Mouse (Mus musculus): ENCODE results near the gene Atp13a2. TPM values are rescaled to one million over a fixed set of nuclear protein-coding genes. Genes with fewer than 3 reads are reported as not detected.

Atp13a2 gene
- polyA plus RNA-seq, 1 experiment from 2014 or later, result 36.0 TPM

- H3K4me2 ChIP-seq (replicated peaks; ENCODE audit: low read depth, low read length), result no peak overlapping the region
- ATAC-seq (ENCODE audit: insufficient number of reproducible peaks, insufficient read depth, low FRiP score, low read depth), result no peak
- H3K27me3 ChIP-seq (ENCODE audit: control insufficient read depth, insufficient read depth, low read length), result no peaks in the 10 kb centered on the region
- WGBS, result 59% methylated on average over 11 of the region's 11 CpGs
- H3K27ac ChIP-seq (ENCODE audit: low read length), result peak overlapping the region; percentile 97
- no peaks in the 10 kb centered on the region for H3K9me3 ChIP-seq (ENCODE audit: control insufficient read depth, low read depth, low read length)
- peaks cover 7% of the 10 kb centered on the region; the same call in 1 of the 2 replicates for H3K36me3 ChIP-seq (ENCODE audit: control insufficient read depth, insufficient read depth, low read length)
- H3K9ac ChIP-seq (replicated peaks; ENCODE audit: low read depth, low read length), result 0 out of 2 replicates have a peak overlapping the region, but pooled peaks have one; percentile 1
- peaks cover 26% of the 10 kb centered on the region for H3K4me1 ChIP-seq (ENCODE audit: control insufficient read depth, insufficient read depth, low read length)
- no peak overlapping the region for H3K4me3 ChIP-seq (ENCODE audit: low read depth, low read length)
These were observed 34.9 kb downstream of the Atp13a2 start for GRCm38 (mm10) chr4:141021614-141021929.

GRCm38 (mm10) chr4:141024052-141024451 is 37.4 kb downstream of the Atp13a2 start:
- no peak for ATAC-seq (ENCODE audit: insufficient number of reproducible peaks, insufficient read depth, low FRiP score, low read depth)
- WGBS, result 50% methylated on average over 9 of the region's 9 CpGs
- Histone ChIP-seq H3K9ac (replicated peaks; ENCODE audit: low read depth, low read length) (no peak overlapping the region), H3K36me3 (ENCODE audit: control insufficient read depth, insufficient read depth, low read length) (peaks cover 16% of the 10 kb centered on the region), H3K27me3 (ENCODE audit: control insufficient read depth, insufficient read depth, low read length) (no peaks in the 10 kb centered on the region), H3K4me3 (ENCODE audit: low read depth, low read length) (no peak overlapping the region), H3K9me3 (ENCODE audit: control insufficient read depth, low read depth, low read length) (no peaks in the 10 kb centered on the region), H3K4me1 (ENCODE audit: control insufficient read depth, insufficient read depth, low read length) (peaks cover 26% of the 10 kb centered on the region), H3K27ac (ENCODE audit: low read length) (peak overlapping the region; percentile 21; the same call in 1 of the 2 replicates), H3K4me2 (replicated peaks; ENCODE audit: low read depth, low read length) (no peak overlapping the region)

GRCm38 (mm10) chr4:141024992-141025391 is 38.3 kb downstream of the Atp13a2 start:
- ATAC-seq (ENCODE audit: insufficient number of reproducible peaks, insufficient read depth, low FRiP score, low read depth), result no peak
- WGBS, result 75% methylated on average over 21 of the region's 27 CpGs
- Histone ChIP-seq H3K4me3 (ENCODE audit: low read depth, low read length) (no peak overlapping the region), H3K36me3 (ENCODE audit: control insufficient read depth, insufficient read depth, low read length) (peaks cover 19% of the 10 kb centered on the region), H3K4me2 (replicated peaks; ENCODE audit: low read depth, low read length) (no peak overlapping the region), H3K27ac (ENCODE audit: low read length) (no peak overlapping the region), H3K27me3 (ENCODE audit: control insufficient read depth, insufficient read depth, low read length) (no peaks in the 10 kb centered on the region), H3K9ac (replicated peaks; ENCODE audit: low read depth, low read length) (no peak overlapping the region), H3K4me1 (ENCODE audit: control insufficient read depth, insufficient read depth, low read length) (peaks cover 20% of the 10 kb centered on the region), H3K9me3 (ENCODE audit: control insufficient read depth, low read depth, low read length) (no peaks in the 10 kb centered on the region)

GRCm38 (mm10) chr4:141030541-141031206 is 44.0 kb downstream of the Atp13a2 start:
- H3K36me3 ChIP-seq (ENCODE audit: control insufficient read depth, insufficient read depth, low read length), result peaks cover 19% of the 10 kb centered on the region
- H3K9me3 ChIP-seq (ENCODE audit: control insufficient read depth, low read depth, low read length), result no peaks in the 10 kb centered on the region
- ATAC-seq (ENCODE audit: insufficient number of reproducible peaks, insufficient read depth, low FRiP score, low read depth), result no peak
- H3K4me3 ChIP-seq (ENCODE audit: low read depth, low read length), result no peak overlapping the region
- no peaks in the 10 kb centered on the region for H3K27me3 ChIP-seq (ENCODE audit: control insufficient read depth, insufficient read depth, low read length)
- H3K4me1 ChIP-seq (ENCODE audit: control insufficient read depth, insufficient read depth, low read length), result 0 out of 2 replicates have a peak, but pooled peaks cover 3% of the 10 kb centered on the region
- no peak overlapping the region for H3K27ac ChIP-seq (ENCODE audit: low read length)
- no peak overlapping the region for H3K9ac ChIP-seq (replicated peaks; ENCODE audit: low read depth, low read length)
- no peak overlapping the region for H3K4me2 ChIP-seq (replicated peaks; ENCODE audit: low read depth, low read length)
- WGBS, result 90% methylated on average over 18 of the region's 18 CpGs

- WGBS, result 13% methylated on average over 6 of the region's 6 CpGs
- H3K36me3 ChIP-seq (ENCODE audit: control insufficient read depth, insufficient read depth, low read length), result peaks cover 15% of the 10 kb centered on the region
These were observed 45.1 kb downstream of the Atp13a2 start for GRCm38 (mm10) chr4:141031733-141032132.

GRCm38 (mm10) chr4:141033606-141034549 is 47.2 kb downstream of the Atp13a2 start:
- Histone ChIP-seq H3K9ac (replicated peaks; ENCODE audit: low read depth, low read length) (no peak overlapping the region), H3K9me3 (ENCODE audit: control insufficient read depth, low read depth, low read length) (no peaks in the 10 kb centered on the region), H3K27ac (ENCODE audit: low read length) (no peak overlapping the region), H3K4me1 (ENCODE audit: control insufficient read depth, insufficient read depth, low read length) (0 out of 2 replicates have a peak, but pooled peaks cover 3% of the 10 kb centered on the region), H3K4me3 (ENCODE audit: low read depth, low read length) (no peak overlapping the region), H3K4me2 (replicated peaks; ENCODE audit: low read depth, low read length) (no peak overlapping the region), H3K36me3 (ENCODE audit: control insufficient read depth, insufficient read depth, low read length) (peaks cover 9% of the 10 kb centered on the region), H3K27me3 (ENCODE audit: control insufficient read depth, insufficient read depth, low read length) (no peaks in the 10 kb centered on the region)
- 0 out of 2 replicates have a peak, but pooled peaks have one; percentile 14 for ATAC-seq (ENCODE audit: insufficient number of reproducible peaks, insufficient read depth, low FRiP score, low read depth)
- 76% methylated on average over 27 of the region's 27 CpGs for WGBS

More at GRCm38 (mm10) chr4:141031733-141032132, 45.1 kb downstream of the Atp13a2 start:
- H3K4me3 ChIP-seq (ENCODE audit: low read depth, low read length), result no peak overlapping the region
- no peaks in the 10 kb centered on the region for H3K9me3 ChIP-seq (ENCODE audit: control insufficient read depth, low read depth, low read length)
- H3K27me3 ChIP-seq (ENCODE audit: control insufficient read depth, insufficient read depth, low read length), result no peaks in the 10 kb centered on the region
- ATAC-seq (ENCODE audit: insufficient number of reproducible peaks, insufficient read depth, low FRiP score, low read depth), result peak; percentile 35; the same call in 1 of the 2 replicates
- H3K4me2 ChIP-seq (replicated peaks; ENCODE audit: low read depth, low read length), result no peak overlapping the region
- no peak overlapping the region for H3K9ac ChIP-seq (replicated peaks; ENCODE audit: low read depth, low read length)
- H3K4me1 ChIP-seq (ENCODE audit: control insufficient read depth, insufficient read depth, low read length), result 0 out of 2 replicates have a peak, but pooled peaks cover 3% of the 10 kb centered on the region
- no peak overlapping the region for H3K27ac ChIP-seq (ENCODE audit: low read length)

GRCm38 (mm10) chr4:141041117-141041516 is 54.4 kb downstream of the Atp13a2 start:
- Histone ChIP-seq H3K36me3 (ENCODE audit: control insufficient read depth, insufficient read depth, low read length) (peaks cover 5% of the 10 kb centered on the region; the same call in 1 of the 2 replicates), H3K4me3 (ENCODE audit: low read depth, low read length) (no peak overlapping the region), H3K27ac (ENCODE audit: low read length) (no peak overlapping the region)

GRCm38 (mm10) chr4:141044816-141045215 is 58.1 kb downstream of the Atp13a2 start:
- H3K27ac ChIP-seq (ENCODE audit: low read length), result peak overlapping the region; percentile 82
- no peak overlapping the region for H3K4me2 ChIP-seq (replicated peaks; ENCODE audit: low read depth, low read length)
- H3K36me3 ChIP-seq (ENCODE audit: control insufficient read depth, insufficient read depth, low read length), result no peaks in the 10 kb centered on the region; the same call in 1 of the 2 replicates
- peak; percentile 76; the same call in 1 of the 2 replicates for ATAC-seq (ENCODE audit: insufficient number of reproducible peaks, insufficient read depth, low FRiP score, low read depth)
- peaks cover 8% of the 10 kb centered on the region for H3K4me1 ChIP-seq (ENCODE audit: control insufficient read depth, insufficient read depth, low read length)
- WGBS, result 10% methylated on average over 8 of the region's 8 CpGs
- H3K9ac ChIP-seq (replicated peaks; ENCODE audit: low read depth, low read length), result no peak overlapping the region
- no peak overlapping the region for H3K4me3 ChIP-seq (ENCODE audit: low read depth, low read length)
- H3K9me3 ChIP-seq (ENCODE audit: control insufficient read depth, low read depth, low read length), result no peaks in the 10 kb centered on the region
- no peaks in the 10 kb centered on the region for H3K27me3 ChIP-seq (ENCODE audit: control insufficient read depth, insufficient read depth, low read length)

More at GRCm38 (mm10) chr4:141041117-141041516, 54.4 kb downstream of the Atp13a2 start:
- H3K4me2 ChIP-seq (replicated peaks; ENCODE audit: low read depth, low read length), result no peak overlapping the region
- no peak overlapping the region for H3K9ac ChIP-seq (replicated peaks; ENCODE audit: low read depth, low read length)
- ATAC-seq (ENCODE audit: insufficient number of reproducible peaks, insufficient read depth, low FRiP score, low read depth), result no peak
- H3K27me3 ChIP-seq (ENCODE audit: control insufficient read depth, insufficient read depth, low read length), result no peaks in the 10 kb centered on the region
- H3K9me3 ChIP-seq (ENCODE audit: control insufficient read depth, low read depth, low read length), result no peaks in the 10 kb centered on the region
- peaks cover 4% of the 10 kb centered on the region; the same call in 1 of the 2 replicates for H3K4me1 ChIP-seq (ENCODE audit: control insufficient read depth, insufficient read depth, low read length)
- 45% methylated on average over 12 of the region's 12 CpGs for WGBS

All from stomach, embryonic 14.5 days (tissue).